Mouse (Mus musculus) neural tube, embryonic 10.5 days (tissue): ENCODE measurements around the gene Col1a1.

ENCODE experiments used
- DNase-seq: peaks from one replicate; pipeline ENCODE4 v3.0.0-alpha.2; 2017; ENCODE audit warnings: low spot score; ENCODE audit errors: extremely low spot score

The Col1a1 gene

DNA sequence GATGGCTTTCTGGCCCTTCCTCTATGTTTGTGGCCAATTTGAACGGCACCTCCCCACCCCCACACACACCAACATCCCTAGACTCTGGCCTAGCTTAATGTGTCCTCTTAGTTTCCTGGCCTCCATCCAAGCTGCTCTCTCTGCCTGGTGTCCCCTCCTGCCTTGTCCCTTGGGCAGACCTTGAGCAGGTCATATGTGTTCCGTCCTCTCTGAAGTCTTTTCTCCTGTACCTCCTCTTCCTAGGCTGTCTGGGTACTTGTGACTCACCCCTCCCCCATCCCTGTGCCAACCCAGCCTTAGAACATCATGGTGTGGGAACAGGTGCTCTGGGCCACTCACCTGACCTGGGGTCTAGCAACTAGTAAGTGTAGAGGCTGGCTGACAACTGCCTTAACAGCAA lies 38.9 kb downstream of the Col1a1 start:
- DNase-seq = no peak

DNA sequence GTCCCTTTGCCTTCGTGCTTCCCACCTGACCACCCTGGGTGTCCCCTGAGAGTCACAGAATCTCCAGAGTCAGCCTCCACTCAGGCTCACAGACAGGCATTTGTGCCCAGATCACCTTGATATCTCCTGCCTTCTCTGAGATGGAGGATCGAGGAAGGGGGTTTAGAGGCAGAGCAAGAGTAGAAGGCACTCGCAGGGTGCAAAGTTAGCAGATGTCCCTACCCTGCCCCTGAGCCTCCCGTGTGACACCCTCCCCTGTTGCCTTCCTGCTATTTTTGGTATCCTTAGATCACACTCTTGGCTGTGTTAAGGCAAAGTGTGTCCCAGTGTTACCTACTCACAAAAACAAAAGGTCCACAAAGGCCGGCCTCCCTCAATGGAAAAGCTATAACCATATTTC lies 40.2 kb downstream of the Col1a1 start, which contains the start of gene Sgca:
TSS of gene Sgca (minus strand) at position 129 of the 400 bp plus-strand sequence.
- no peak for DNase-seq

DNA sequence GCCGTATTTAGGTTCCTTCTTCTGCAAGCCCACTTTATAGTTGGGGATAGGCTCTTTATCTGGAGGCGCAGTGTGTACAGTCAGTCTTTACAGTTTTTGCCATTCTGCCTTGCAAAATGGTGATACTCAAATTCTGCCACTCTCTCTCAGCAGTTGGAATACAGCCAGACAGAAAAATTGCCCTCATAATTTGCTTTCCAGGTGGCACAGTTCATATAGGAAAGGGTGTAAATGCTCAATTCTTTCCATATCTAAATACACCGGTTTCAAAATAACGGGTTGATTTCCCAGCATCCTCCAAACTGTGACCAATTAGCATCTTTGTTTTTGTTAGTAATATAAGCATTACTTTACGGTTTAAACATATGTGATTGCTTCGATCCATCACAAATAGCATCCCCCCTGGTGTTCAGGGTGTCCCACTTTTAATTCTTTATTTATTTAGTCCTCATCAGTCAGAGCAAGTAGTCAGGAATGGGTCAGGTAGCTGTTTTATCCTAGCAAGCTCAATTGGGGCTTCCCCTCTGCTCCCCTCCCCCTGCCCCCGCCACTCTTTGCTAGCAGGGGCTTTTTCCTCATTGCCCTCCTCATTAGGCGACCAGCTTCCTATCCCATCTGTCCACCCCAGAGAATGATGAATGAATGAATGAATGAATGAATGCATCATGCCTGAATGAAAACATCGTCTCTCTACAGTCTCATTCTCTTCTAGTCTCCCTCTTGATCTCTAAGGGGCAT lies 42.3 kb downstream of the Col1a1 start:
- DNase-seq = no peak

DNA sequence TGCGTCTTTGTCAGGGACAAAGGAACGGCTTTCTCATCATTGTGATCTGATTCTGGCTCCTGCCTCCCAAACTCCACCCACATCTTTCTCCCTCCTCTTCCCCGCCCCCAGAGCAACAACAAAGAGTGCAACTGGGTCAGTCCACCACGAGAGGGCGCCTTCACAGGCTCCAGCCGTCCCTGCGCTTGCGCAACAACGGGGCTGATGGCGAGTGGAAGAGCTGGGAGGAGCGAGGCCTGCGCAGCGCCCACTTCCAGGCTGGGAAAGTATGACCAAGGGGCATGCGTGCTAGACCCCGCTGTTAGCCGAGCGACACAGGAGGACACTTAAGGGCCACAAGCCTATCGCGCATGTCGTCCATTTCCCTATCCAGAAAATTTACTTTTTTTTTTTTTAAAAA lies 42.9 kb downstream of the Col1a1 start:
- DNase-seq = peak; percentile 99

DNA sequence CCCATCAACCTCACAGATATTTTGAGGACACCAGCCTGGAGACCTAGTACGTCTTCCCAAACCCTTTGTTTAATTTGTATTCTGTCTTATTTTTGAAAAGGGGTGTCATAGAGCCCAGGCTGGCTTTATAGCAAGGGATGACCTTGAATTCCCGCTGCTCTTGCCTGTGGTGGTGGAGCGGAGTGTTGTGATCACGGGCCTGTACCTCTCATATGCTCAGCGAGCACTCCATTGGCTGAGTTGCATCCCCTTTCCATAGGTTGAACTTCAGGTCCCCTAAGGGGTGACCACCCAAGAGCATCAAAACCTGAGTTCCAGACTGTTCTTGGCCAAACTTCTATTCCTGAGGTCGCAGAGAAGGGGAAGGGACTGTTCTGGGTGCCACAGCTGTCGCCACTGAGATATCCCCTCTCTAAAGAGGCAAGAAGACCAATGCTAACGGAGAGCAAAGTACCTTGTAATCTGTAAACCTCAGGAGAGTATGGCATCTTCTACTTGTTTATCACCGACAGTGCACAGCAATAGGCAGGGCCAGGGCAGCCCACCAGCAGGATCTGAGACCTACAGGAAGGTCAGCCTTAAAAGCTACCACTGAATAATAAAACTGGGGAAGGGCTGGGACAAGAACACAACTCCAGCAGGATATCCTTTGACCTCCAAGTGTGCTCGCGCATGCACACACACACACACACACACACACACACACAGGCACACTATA lies 43.6 kb downstream of the Col1a1 start:
- no peak for DNase-seq

DNA sequence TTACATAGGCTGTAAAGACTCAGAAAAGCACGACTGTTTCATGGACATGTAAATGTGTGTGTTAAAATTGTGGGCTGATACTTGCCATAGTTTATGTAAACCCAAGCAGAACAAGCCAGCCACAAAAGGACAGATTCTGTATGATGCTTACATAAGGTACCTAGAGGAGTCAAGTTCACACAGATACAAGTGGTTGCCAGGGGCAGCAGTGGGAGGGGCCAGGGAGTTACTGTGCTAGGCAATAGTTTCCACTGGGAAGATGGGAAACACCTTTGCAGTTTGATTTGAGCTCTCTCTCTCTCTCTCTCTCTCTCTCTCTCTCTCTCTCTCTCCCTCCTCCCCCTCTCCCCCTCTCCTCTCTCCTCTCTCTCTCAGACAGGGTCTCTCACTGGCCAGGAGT lies 49.1 kb downstream of the Col1a1 start:
- DNase-seq = no peak

DNA sequence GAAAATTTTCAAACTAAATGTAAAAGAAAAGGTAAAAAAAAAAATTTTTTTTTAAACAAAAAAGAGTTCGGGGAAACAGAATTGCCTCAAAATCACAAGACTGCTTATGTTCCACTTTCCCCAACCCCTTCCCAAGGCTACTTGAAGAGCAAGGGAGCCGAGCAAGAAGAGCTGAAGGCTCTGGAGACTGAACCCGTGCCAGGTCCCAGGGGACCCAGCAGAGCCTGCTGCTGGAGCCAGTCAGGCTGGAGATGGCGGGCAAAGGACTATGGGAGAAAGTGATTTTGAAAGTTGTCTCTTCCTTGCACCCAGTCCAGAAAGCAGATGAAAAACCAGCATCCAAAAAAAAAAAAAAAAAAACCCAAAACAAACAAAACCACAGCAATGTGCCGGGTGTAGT lies 49.8 kb downstream of the Col1a1 start:
- DNase-seq = no peak

DNA sequence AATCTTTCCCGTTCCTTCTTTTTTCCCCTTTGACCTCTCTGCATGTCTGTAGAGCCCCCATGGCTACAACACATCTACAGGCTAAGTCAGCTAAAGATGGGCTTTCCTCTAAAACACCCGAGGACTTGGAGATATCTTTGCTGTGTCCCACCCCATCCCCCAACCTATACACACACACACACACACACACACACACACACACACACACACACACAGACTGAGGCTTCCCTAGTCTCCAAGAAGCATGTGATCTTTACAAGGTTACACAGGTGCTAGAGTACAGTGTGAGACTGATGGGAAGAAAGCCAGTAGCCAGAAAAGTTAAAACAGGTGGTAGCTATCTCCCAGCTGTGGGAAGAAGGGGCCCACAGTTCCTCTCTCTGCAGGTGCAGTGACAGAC lies 50.4 kb downstream of the Col1a1 start:
- no peak for DNase-seq

DNA sequence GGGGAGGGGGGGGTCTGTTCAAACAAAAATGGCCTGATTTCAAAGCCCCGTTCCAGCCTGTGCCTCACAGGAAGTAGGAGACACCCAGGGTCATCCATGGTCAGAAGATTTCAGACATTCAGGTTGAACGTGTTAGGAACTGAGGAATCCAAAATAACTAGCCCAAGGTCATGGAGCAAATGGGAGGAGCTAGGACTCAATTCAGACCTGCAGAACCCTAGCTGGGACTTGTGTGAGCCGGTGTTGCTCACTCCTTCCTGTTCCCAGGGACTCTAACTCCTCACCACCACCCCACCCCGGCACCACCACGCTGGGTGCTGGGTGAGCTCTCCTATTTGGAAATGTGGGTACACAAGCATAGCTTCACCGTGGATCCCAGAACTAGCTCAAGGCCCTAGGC lies 51.3 kb downstream of the Col1a1 start:
- DNase-seq = no peak

DNA sequence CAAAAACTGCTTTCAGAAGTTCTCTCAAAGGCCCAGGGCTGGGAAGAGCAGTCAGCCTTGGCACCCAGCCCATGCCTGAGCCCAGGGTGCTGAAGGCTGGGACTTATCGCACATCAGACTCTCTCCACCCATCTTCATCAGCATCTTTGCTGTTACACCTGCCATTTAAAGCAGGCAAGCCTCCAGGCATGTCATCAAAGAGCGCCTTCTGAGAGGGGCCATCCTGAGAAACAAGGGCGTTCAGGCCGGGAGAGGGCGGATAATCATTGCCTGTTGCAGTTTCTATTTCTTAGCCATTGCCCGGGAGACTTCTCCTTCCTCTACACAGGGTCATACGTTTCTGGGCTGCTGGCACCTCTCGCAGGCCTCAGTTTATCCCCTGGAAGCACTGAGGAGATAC lies 51.8 kb downstream of the Col1a1 start:
- DNase-seq = no peak

DNA sequence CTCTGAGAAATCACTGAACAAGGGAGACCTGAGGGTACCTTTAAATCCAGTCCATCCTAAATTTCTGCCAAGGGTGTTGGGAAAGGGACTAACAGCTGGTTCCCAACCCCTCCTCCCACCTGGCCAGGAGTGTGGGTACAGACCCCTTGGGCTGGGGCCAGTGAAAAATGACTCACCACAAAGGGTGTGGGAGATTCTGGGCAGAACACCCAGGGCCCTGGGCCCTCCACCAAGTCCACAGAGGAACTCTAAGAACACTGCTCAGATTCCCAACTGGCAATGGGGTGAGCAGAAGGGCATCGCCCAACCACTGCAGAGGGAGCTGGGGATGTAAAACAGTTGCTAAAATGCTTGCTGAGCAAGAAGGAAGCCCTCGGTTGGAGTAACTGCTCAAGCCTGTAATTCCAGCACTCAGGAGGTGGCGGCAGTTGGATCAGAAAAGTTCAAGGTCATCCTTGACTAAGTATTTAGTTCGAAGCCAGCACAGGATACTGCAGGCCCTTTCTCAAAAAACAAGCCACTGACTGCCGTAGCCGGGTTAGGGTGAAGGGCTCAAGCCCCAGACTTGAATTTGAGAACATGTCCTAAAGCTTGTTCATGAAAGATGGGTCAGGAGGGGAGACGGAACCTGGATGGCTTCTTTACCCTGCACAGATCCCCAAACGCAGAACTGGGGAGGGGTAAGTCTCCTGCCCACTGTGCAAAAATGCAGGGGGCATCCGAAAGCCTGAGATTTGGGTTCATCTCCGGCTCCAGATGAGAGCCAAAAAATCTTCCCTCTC lies 52.9 kb downstream of the Col1a1 start:
- DNase-seq = no peak

DNA sequence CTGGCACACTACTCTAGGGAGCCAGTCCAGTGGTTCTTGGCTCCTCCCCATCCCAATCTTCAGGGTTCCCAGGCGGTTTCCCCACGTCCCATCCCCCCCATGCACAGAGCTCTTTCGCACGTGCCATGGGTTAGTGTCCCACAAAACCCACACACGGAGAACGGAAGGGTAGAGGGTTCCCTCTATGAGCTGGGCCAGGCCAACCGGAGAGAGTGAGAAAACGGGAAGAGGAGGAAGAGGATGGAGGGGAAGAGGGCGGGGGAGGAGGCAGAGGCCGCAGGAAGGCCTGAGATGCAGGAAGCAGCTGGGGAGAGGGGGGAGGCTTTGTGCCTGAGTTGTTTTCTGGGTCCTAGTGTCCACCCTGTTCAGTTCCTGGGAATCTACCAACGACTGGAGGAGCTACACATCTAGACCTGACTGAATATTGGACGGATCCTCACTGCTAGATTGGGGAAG lies 53.6 kb downstream of the Col1a1 start:
- DNase-seq = peak; percentile 93

DNA sequence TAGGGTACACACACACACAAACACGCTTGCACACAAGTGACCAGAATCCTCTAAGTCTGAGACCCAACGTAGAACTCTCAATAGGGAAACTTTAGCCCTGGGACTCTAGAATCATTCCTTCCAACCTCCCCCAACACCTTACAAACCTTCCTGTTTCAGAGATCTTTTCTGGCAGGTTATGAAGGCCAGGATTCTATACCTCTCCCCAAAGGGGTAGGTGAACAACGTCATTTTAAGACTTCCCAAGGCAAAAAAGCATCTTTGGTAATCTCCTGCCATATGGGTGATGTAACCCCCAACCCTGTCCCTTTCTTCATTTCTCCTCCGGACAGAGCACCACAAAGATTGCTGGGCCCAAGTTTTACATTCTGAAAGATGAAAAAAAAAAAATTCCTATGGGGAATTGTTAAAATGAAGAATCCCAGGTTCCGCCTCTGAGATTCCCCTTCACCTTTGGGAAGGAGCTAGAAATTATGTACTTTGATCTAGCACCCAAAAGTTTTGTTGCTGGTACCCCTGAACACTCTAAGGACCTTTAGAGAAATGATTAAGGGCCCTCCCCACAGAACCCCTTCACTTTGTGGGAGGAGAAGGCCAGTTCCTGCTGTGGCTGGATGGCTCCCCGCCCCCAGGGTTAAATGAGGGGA lies 54.2 kb downstream of the Col1a1 start:
- DNase-seq = no peak

DNA sequence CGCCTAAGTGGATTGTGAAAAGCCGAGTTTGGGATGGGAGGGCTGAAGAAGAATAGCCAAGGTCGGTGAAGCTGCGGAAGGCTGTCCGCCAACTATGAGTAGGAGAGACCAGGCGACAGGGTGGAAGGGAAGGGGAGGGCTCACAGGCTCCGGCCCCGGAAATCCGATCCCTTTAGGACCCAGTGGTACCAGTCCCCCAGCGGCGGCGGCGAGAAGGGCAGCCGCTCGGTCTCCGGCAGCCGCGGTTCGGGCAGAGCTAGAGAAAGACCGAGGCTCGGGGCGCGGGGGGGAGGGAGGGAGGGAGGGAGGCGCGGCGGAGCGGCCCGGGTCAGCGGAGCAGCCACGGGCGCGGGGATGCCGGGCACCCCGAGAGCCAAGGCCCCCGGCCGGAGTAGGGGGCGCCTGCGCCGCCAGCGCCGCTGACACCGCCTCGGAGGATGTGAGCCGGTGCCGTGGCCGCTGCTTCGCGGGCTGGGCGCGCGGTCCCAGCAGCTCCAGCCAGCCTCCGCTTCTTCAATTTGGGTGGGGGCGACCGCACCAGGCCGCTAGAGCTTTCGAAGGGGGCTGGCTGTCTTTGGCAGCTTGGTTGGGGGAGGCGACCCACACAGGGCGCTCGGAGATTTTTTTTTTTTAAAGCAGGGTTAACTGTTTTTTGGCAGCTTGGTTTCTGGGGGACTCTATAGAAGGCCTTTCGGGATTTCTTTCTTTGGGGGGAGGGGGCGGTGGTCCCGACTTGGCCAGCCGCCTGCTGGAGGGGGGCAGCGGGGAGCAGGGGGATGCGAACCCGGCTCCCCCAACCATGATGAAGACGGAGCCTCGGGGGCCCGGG lies 54.9 kb downstream of the Col1a1 start, which contains the start of gene Ppp1r9b:
TSS of gene Ppp1r9b (plus strand) at position 287 of the 829 bp plus-strand sequence.
- DNase-seq = peak; percentile 99

DNA sequence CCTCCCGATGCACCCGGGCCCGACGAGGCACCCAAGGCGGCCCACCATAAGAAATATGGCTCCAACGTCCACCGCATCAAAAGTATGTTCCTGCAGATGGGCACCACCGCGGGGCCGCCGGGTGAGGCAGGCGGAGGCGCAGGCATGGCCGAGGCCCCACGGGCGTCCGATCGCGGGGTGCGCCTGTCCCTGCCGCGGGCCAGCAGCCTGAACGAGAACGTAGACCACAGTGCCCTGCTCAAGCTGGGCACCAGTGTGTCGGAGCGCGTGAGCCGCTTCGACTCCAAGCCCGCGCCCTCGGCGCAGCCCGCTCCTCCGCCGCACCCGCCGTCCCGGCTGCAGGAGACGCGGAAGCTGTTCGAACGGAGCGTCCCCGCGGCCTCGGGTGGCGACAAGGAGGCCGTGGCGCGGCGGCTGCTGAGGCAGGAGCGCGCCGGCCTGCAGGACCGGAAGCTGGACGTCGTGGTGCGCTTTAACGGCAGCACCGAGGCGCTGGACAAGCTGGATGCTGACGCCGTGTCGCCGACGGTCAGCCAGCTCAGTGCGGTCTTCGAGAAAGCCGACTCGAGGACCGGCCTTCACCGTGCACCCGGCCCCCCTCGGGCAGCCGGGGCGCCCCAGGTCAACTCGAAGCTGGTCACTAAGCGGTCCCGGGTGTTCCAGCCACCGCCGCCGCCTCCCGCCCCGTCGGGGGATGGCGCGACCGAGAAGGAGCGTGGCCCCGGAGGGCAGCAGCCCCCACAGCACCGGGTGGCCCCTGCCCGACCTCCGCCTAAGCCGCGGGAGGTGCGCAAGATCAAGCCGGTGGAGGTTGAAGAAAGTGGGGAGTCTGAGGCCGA lies 55.8 kb downstream of the Col1a1 start:
- DNase-seq = peak; percentile 73

DNA sequence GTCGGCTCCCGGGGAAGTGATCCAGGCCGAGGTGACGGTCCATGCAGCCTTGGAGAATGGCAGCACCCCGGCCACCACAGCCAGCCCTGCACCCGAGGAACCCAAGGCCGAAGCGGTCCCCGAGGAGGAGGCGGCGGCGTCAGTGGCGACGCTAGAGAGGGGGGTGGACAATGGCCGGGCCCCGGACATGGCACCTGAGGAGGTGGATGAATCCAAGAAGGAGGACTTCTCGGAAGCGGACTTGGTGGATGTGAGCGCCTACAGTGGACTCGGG lies 56.4 kb downstream of the Col1a1 start:
- peak; percentile 48 for DNase-seq

DNA sequence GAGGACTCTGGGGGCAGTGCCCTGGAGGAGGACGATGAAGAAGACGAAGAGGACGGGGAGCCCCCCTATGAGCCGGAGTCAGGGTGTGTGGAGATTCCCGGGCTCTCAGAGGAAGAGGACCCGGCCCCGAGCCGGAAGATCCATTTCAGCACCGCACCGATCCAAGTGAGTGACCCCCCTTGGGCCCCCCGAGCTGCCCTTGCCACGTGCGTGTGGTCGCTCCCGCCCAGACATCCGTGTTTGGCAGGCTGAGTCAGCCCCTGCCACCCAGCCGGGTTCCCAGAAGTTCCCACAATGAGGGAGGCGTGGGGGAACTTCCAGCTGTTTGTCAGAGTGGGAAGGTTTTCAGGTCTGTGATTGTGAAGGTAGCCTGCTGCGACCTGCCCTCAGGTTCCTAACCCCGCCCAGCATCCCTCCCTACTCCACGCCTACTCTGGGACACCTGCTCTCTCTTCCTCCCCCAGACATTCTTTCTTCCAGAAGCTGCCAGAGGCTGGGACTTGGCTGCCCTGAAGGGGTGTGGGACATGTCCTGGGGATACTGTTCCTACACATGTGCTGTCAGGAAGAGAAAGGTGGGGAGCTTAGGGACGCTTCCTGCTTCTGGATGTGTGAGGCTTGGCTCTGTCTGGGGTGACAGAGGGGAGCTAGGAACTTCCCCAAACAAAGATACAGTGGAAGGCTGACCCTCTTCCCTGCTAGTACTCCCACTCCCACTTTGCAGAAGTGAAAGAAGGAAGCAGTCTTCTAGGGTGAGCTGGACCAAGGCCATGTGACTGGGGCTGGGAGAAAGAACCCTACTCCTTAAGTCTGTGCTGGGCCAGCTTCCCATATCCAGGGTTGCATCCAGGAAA lies 57.0 kb downstream of the Col1a1 start:
- DNase-seq = peak; percentile 46

DNA sequence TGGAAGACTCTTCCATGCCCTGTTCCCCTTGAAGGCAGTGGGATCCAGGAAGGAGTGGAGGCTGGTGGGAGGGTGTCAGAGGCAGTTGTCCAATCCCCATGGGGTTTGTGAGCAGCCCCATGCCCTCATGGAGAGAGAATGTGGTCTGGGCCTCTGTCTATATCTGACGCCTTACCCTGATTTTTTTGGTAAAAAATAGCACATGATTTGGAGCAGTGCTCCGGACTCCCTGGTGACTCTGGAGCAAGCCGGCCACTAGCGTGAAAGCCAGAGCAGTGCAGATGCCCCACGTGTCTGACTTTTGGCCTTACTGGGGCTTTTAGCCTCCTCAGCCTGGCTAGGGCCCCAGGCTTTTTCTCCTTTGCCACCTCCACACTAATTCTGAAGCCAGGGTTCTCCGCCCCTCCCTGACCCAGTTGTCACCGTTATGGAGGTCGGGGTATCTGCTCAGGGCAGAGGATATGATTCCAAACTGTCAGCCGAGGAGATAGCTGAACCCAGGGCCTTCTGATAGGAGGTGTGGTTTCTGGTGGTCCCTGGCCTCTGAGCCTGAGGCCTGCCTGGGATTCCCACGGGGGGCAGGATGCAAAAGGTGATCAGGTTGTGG lies 58.3 kb downstream of the Col1a1 start:
- no peak for DNase-seq
